Mouse (Mus musculus): ENCODE measurements around the gene Zbed6.

- no peak for TF ChIP-seq EP300 (IDR thresholded peaks at IDR 0.05; ENCODE audit: low read depth)
- TF ChIP-seq CTCF (IDR thresholded peaks at IDR 0.05; ENCODE audit: low read depth), result no peak
These were observed 9.5 kb upstream of the Zbed6 start for GRCm38 (mm10) chr1:133670190-133670589.

Measured in heart, postnatal 0 days (tissue).